Mouse (Mus musculus) hindbrain, postnatal 0 days (tissue): ENCODE data around the gene Parm1. TPM values are rescaled to one million over a fixed set of nuclear protein-coding genes. Genes with fewer than 3 reads are reported as not detected.
A peak's percentile ranks its signal among the peaks of the same experiment; 100 is the strongest.

Experiments used
- ATAC-seq: fragments of 200-750 bp; cut with Nextera tagmentation; 2 replicates; pipeline ENCODE4 v1.8.0; 2017; ENCODE audit warnings: mild to moderate bottlenecking, moderate TSS enrichment, moderate library complexity
- DNase-seq: peaks from one replicate; pipeline ENCODE4 v3.0.0-alpha.2; 2015; ENCODE audit warnings: low spot score
- H3K27ac ChIP-seq: fragments of 300-500 bp; sonication (generic); 2 replicates; pipeline ENCODE4 v1.5.1; 2014; ENCODE audit warnings: mild to moderate bottlenecking
- H3K27me3 ChIP-seq: fragments of 300-500 bp; sonication (generic); 2 replicates; pipeline ENCODE4 v1.6.1; 2014; ENCODE audit warnings: low read length, mixed read lengths; ENCODE audit not compliant: insufficient read depth
- H3K36me3 ChIP-seq: fragments of 300-500 bp; sonication (generic); 2 replicates; pipeline ENCODE4 v1.6.1; 2014; ENCODE audit warnings: low read length, mixed read lengths; ENCODE audit not compliant: insufficient read depth
- H3K4me1 ChIP-seq: fragments of 300-500 bp; sonication (generic); 2 replicates; pipeline ENCODE4 v1.6.1; 2014; ENCODE audit warnings: antibody characterized with exemption, low read length, mixed read lengths; ENCODE audit not compliant: insufficient read depth
- H3K4me2 ChIP-seq: fragments of 300-500 bp; sonication (generic); 2 replicates; pipeline ENCODE4 v1.6.1; 2014; ENCODE audit warnings: low read depth, mild to moderate bottlenecking, low read length, moderate library complexity, mixed read lengths
- H3K4me3 ChIP-seq: fragments of 300-500 bp; sonication (generic); 2 replicates; pipeline ENCODE4 v1.5.1; 2014; ENCODE audit warnings: low read length
- H3K9ac ChIP-seq: fragments of 300-500 bp; sonication (generic); replicated peaks from 2 replicates; pipeline ENCODE4 v1.6.1; 2014; ENCODE audit warnings: mild to moderate bottlenecking, low read length, moderate library complexity, mixed read lengths
- H3K9me3 ChIP-seq: fragments of 300-500 bp; sonication (generic); 2 replicates; pipeline ENCODE4 v1.6.1; 2016; ENCODE audit warnings: low read length, mixed read lengths
- CTCF ChIP-seq: IDR thresholded peaks from 2 replicates; pipeline ENCODE4 v1.5.1; 2016; ENCODE audit warnings: antibody characterized with exemption, control low read depth, low read depth
- WGBS: fragments of 180-500 bp; shearing (Covaris S2); extraction: QIAGEN DNeasy Blood & Tissue Kit; methylation state at CpG from one replicate; pipeline ENCODE4 v1.1.7; 2014; 5-methylcytosine and 5-hydroxymethylcytosine counted together
- polyA plus RNA-seq: library from polyadenylated mRNA; unstranded; fragments of >200 nt; fragmentation: Nextera tagmentation; extraction: Ambion mirVana; gene quantifications from 2 replicates; pipeline ENCODE4 v1.2.1, GENCODE M21; 2015
- total RNA-seq: library from RNA; depleted of rRNA; stranded (reverse); fragments of >200 nt; gene quantifications from 2 replicates; pipeline ENCODE4 v1.2.3, GENCODE M21; 2014

Gene Parm1
- total and polyA plus RNA-seq, 2 experiments from 2014 or later: 8.4 to 9.6 TPM

DNA sequence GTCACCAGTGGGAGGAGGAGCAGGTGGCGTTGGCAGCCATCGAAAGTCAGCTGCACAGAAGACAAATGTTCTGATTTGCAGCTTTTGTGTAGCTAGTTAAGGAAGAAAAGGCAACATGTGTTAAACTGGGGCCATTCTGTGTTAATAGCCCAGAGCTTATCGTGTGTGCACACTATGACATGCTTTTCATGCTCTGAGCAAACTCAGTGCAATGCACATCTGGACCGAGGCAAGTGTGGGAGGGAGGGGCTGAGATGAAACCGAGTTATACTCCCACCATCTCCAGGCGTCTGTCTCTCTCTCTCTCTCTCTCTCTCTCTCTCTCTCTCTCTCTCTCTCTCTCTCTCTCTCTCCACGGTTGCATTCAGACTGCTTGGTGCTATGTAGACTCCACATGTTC lies 82.4 kb downstream of the Parm1 start:
- H3K4me3 ChIP-seq: no peak overlapping the region
- no peak for DNase-seq
- H3K4me1 ChIP-seq: no peaks in the 10 kb centered on the region; the same call in 1 of the 2 replicates
- no peaks in the 10 kb centered on the region for H3K27me3 ChIP-seq
- whole genome bisulfite sequencing: 58% methylated on average over 7 of the region's 7 CpGs
- H3K27ac ChIP-seq: no peak overlapping the region
- no peak overlapping the region for H3K9ac ChIP-seq
- H3K9me3 ChIP-seq: no peaks in the 10 kb centered on the region
- ATAC-seq: 0 out of 2 replicates have a peak, but pooled peaks have one; percentile 31
- no peak for TF ChIP-seq CTCF
- no peaks in the 10 kb centered on the region for H3K36me3 ChIP-seq
- no peak overlapping the region for H3K4me2 ChIP-seq

DNA sequence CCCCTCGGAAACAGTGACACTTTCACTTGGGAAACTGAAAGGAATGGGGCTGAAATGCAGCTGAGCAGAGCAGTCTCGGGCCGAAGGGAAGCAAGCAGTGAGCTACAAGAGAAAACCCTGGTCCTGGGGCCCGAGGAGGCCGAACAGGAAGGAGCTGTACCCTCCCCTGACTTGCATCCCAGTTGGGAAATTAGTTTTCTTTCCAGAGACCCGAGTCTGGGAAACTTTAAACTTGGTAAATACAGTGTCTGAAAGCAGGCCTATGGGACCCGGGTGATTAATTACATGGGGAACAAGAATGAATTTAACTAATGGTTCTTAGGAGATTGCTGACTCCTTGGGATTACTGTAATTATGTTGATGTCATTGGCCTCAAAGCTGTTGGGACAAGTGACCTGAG lies 85.9 kb downstream of the Parm1 start:
- WGBS: 70% methylated on average over 7 of the region's 7 CpGs
- DNase-seq: no peak
- no peak for TF ChIP-seq CTCF
- Histone ChIP-seq H3K27ac (no peak overlapping the region), H3K4me1 (no peaks in the 10 kb centered on the region; the same call in 1 of the 2 replicates), H3K27me3 (no peaks in the 10 kb centered on the region), H3K36me3 (no peaks in the 10 kb centered on the region), H3K4me2 (no peak overlapping the region), H3K9ac (no peak overlapping the region), H3K4me3 (no peak overlapping the region), H3K9me3 (no peaks in the 10 kb centered on the region)
- ATAC-seq: no peak

DNA sequence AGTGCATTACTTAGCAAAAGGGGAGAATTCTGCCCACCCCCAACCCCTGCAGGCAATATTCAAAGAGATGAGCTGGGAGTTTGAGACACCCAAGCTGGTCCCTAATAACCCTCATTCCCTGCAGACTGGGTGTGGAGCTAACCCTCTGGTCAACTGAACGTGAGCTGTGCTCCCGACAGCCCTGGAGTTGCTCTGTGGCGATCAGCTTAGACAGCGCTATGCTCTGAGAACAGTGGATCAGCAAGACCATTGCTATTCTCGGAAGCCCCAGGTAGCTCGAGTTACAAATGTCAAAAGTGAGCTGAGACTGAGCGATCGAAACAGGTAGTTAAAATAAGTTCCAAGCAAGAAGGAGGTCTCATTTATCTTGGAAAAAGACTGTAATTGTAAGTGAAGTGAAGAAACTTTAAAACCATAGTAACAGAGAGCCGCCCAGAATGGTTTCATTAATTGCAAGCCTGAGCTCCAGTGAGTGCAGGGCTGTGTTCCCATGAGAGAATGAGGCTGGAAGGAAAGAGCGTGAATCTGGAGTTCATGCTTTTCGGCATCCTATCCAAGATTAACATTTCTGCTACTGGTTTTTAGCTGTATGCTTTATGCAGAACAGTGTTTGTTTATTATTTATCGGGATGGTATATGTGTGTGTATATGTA lies 86.5 kb downstream of the Parm1 start:
- Histone ChIP-seq H3K27ac (no peak overlapping the region), H3K27me3 (no peaks in the 10 kb centered on the region), H3K4me3 (no peak overlapping the region), H3K4me1 (no peaks in the 10 kb centered on the region; the same call in 1 of the 2 replicates), H3K9ac (no peak overlapping the region), H3K4me2 (no peak overlapping the region), H3K36me3 (no peaks in the 10 kb centered on the region), H3K9me3 (no peaks in the 10 kb centered on the region)
- 72% methylated on average over 12 of the region's 12 CpGs for WGBS
- TF ChIP-seq CTCF: no peak
- DNase-seq (peak; percentile 18), ATAC-seq (no peak)

DNA sequence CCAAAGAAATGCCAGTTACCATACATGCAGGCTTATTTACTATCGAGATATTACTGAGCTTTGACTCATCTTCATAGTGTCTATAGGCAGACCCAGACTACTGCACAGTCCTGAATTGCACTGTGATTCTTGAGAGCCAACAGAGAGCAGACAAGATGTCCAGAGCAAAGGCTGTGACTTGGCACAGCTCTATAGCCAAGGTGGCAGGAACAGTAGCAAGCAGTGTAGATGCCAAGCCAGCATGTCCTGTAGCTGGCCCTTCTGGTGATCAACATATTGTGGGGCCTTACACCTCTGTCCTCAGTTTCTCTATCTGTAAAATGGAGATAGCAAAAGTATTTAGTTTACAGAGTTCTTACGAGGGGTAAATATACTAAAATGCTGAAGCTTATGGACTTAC lies 89.8 kb downstream of the Parm1 start:
- no peak for TF ChIP-seq CTCF
- no peak overlapping the region for H3K4me2 ChIP-seq
- no peak overlapping the region for H3K27ac ChIP-seq
- WGBS: 86% methylated on average over 2 of the region's 2 CpGs
- no peak overlapping the region for H3K4me3 ChIP-seq
- H3K36me3 ChIP-seq: no peaks in the 10 kb centered on the region
- H3K27me3 ChIP-seq: no peaks in the 10 kb centered on the region
- H3K9me3 ChIP-seq: no peaks in the 10 kb centered on the region
- ATAC-seq (no peak), DNase-seq (no peak)
- H3K4me1 ChIP-seq: no peaks in the 10 kb centered on the region
- no peak overlapping the region for H3K9ac ChIP-seq

DNA sequence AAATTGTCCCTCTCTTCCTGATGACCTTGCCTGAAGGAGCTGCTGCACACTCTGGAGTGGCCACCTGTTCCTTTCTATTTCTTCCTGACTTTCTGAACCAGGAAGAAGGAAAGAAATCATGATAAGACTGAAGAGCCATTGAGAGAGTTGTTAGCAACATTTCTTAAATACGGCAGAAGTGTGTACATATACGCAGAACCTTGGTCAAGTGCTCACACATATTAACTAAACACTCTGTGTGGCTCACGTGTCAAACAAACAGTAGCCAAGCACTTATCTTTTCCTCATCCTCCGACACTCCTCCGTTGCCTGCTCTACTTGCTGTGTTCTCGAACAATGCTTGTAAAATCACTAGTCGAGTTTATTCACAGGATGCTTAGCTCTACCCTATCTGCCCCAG lies 90.4 kb downstream of the Parm1 start:
- Histone ChIP-seq H3K27me3 (no peaks in the 10 kb centered on the region), H3K36me3 (no peaks in the 10 kb centered on the region), H3K4me3 (no peak overlapping the region), H3K27ac (no peak overlapping the region), H3K9me3 (no peaks in the 10 kb centered on the region), H3K4me1 (no peaks in the 10 kb centered on the region), H3K4me2 (no peak overlapping the region), H3K9ac (no peak overlapping the region)
- WGBS: 93% methylated on average over 7 of the region's 7 CpGs
- no peak for DNase-seq
- no peak for ATAC-seq
- TF ChIP-seq CTCF: no peak

DNA sequence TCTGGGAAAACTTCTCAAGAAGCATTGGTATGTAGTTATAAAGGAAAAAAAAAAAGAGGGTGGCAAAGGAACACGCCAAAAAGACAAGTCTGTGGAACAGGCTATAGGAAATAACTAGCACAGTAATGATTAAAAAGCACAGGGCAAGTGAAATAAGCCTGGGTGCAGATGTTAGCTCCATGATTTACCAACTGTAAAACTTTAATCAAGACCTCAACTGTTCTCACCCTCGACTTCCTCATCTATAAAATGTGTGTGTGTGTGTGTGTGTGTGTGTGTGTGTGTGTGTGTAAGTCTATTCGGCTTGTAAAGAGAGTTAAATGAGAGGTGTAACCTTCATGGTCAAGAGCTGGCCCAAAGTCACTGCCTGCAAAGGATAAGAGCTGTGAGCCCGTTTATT lies 91.6 kb downstream of the Parm1 start:
- Histone ChIP-seq H3K4me1 (no peaks in the 10 kb centered on the region), H3K36me3 (no peaks in the 10 kb centered on the region), H3K4me2 (no peak overlapping the region), H3K9ac (no peak overlapping the region), H3K4me3 (no peak overlapping the region), H3K27me3 (no peaks in the 10 kb centered on the region), H3K9me3 (no peaks in the 10 kb centered on the region), H3K27ac (no peak overlapping the region)
- 77% methylated on average over 4 of the region's 4 CpGs for WGBS
- TF ChIP-seq CTCF: no peak
- ATAC-seq: no peak
- DNase-seq: no peak

DNA sequence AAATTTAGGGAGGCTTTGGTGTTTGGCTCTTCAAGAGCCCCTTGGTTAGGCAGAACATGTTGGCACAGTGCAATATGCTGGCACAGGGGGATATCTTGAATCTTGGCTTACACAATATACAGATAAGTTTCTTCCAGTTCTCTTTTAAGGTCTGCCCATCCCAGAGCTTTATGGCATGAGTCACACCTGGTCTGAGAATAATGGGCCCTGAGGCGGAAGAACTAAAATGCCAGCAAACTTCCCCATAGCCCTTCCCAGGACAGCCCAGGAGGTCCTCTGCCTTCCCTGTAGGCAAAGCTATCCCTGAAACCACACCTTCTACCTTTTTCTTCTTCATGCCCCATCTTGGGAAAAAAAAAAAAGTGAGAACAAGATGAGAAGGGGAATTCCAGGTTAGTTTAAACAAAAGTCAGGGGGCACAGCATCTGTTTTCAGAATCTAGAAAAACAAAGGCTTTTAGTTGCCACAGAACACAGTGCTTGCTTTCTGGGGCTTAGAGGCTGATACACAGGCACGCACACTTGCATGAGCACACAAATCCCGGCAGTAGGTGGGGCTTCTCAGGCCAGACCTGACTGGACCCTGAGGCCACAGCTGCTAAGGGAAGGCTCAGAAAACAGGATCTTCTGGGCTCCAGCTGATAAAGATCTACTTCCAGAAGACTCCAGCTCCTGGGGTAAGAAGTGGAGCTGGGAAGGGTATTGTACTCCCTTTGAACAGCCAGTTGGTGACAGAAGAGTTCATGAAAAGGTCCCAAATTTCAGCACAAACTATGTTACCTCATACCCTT lies 92.3 kb downstream of the Parm1 start:
- Histone ChIP-seq H3K36me3 (no peaks in the 10 kb centered on the region), H3K4me3 (no peak overlapping the region), H3K9ac (no peak overlapping the region), H3K27me3 (no peaks in the 10 kb centered on the region), H3K4me1 (no peaks in the 10 kb centered on the region), H3K4me2 (no peak overlapping the region), H3K9me3 (no peaks in the 10 kb centered on the region), H3K27ac (no peak overlapping the region)
- WGBS: 91% methylated on average over 3 of the region's 3 CpGs
- DNase-seq (no peak), ATAC-seq (no peak)
- no peak for TF ChIP-seq CTCF
